Mouse (Mus musculus) cerebellum, postnatal 4 days (tissue): Measurements from ENCODE around the gene Hs1bp3.

ENCODE experiments used
- DNase-seq, 2 experiments: peaks; one replicate each; pipeline ENCODE4 v3.0.0; 2022; ENCODE audit warnings: low spot score in 2 of 2, mixed read lengths in 1 of 2

The Hs1bp3 gene

DNA sequence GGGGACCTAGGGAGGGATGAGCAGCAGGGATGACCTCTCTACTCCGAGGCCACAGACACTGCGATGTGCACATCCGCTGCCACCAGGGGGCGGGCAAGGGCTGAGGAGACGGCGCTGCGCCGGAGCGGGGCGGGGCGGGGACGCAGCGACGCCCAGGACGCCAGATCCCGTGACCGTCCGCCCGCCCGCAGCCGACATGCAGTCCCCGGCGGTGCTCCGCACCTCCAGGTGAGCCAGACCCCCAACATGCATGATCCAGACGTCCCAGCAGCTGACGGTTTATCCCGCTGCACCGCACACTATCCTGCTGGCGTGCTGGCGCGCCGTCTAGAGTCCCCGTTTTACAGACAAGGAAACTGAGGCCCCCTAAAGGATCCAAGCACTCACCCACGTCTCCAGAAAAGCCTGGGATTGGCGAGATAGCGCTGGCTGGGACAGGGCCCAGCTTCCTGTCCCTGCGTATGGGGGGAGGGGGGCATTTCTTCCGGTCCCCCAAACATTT is at the start of gene Hs1bp3:
TSS of gene Hs1bp3 (plus strand) at position 163 of the 502 bp plus-strand sequence.
- DNase-seq = peak; percentile 86 to 92

DNA sequence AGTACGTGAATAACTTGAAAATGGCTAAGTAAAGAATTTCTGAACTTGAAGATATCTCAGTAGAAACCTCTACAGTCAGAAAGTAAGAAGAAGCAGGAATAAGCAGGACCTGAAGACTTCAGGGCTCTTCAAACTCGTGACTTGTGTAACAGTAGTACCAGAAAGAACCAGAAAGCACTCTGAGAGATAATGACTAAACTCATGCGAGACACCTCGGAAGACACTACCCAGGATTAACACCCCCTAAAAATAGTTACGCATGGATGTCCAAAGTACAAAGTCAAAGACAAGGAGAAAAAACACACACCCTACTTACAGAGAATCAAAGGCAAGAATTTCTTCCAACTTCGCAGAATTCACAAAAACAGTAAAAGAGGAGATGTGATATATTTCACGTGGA is 46.9 kb upstream of the Hs1bp3 start:
- no peak for DNase-seq

DNA sequence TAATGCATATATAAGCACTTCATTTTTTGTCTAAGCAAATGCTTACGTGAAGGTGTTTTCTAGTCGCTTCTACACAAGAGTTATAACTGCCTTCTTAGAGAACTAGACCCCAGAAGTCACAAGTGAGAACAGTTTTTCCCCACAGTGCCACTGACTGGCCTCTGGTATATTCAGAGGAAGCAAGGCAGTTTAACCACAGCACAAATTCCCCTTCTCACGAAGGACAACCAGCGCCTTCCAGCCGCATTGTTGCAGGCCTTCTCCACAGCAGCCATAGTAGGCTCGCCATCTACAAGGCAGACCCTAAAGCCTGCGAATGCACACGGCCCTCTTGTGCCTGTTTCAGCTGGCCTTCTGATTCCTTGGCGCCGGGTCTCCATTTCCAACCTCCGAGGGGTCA is 43.6 kb upstream of the Hs1bp3 start:
- DNase-seq = no peak

DNA sequence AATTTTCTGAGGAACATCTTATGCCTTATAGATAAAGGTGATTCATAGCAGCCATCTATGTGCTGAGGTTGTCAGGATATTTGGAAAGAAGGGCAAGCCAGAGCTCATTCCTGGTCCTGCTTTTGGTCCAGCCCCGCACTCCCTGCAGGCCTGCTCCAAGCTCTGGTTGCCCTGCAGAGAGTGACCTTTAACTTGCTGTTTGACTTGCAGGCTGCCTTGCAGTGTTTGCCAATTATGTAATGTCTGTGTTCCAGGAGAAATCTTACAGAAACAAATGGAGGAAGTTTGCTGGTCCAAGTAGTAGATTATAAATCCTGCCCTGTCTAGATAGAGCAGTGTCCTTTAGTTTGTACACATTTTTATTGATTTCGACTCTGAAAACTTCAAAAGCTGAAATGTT is 41.8 kb upstream of the Hs1bp3 start:
- DNase-seq = no peak

DNA sequence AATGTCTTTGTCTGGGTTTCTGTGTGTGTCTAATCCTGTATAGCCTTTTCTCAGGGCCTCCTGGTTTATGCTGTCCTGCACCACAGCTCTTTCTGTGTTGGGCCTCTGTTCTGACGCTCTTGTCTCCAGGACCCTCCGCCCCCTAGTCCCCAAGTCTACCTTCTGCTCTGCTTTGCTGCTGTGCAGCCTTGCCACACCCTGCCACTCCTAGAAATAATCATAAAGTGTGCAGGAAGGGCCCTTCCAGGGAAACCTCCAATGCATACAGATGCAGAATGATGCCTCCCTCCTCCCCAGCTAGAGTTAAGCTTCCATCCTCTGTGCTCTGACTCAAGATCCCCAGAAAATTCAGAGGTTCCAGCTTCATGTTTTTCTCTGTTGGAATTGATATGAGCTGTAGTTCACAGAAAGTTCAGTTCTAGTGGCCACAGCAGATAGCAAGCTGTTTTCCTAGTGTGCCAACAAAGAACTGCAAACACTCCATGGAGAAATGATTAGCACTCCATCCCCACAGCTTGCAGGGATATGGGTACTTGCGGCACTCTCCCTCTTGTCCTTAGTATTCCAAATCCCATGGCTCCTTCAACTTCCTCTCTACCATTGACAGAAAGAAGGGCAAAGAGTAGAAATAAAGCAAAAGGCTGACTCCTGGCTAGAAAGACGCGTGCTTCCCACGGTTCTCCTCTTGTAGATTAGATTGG is 39.6 kb upstream of the Hs1bp3 start:
- DNase-seq = no peak

DNA sequence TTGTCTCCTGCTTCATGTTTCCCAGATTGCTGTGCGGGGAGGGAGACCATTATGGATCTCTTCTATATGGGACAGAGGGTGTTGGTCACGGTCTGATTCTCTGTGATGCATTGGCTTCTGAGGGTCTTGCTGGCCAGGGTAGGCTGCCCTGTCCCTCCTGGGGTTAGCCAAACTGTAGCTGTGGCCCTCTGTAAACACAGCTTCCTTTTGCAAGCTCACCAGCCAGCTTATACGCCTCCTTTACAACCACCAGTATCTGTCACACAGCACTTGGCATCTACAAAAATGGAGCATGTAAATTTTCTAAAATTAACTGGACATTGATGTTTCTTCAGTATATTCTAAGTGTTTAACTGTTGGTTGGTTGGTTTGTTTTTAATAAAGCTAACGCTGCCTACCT is 37.8 kb upstream of the Hs1bp3 start:
- DNase-seq = no peak

DNA sequence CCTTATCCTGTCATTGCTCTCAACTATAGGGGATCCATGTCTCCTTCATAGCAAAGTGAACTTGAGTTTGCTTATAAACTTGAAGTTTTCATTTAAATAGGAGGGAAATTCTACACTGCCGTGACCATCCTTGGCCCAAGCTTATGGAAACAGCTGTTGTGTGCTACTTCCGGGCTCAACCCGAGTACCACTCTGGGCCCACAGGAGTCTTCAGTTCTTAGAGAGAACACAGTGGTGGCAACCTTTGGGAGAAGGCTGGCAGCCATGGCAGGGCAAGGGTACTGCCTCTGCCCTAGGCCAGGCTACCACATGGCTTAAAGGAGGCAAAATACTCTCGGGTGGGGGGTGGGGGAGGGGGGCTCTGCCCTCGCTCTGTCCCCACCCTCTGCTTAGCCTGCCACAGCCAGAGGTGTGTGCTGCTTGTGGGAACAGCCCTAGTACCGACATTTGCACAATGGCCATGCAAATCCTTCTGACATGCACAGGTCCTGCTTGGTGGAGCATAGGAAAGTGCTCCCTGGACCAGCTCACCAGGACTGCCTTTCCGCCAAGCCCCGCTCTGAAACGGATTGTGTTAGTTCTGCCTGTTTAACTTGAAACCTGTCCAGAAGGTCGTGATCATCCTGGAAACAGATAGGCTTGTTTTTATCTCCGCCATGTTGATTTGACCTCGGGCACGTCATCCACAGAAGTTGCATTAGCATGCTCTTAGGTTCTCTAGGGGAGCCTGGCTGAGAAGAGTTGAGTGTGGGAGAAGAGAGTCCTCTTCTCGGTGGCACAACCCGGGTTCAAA is 31.8 kb upstream of the Hs1bp3 start:
- DNase-seq = no peak

DNA sequence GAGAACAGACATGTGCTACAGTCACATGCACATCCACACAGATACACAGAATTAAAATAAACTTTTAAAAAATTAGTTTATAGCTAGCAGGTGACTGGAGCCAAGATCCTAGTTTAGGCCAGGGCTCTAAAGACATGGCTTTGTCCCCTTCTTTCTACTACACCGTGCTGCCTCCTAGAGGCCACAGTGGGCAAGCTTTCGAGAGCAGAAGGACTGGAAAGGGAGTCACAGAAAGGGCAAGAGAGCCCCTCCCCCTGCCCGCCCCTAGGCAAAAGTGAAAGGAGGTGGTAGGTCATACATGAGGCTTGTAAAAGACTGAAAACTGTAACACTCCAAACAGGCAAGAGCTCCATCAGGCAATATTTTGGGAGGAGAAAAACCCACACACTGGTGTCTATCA is 25.3 kb upstream of the Hs1bp3 start:
- DNase-seq = no peak

DNA sequence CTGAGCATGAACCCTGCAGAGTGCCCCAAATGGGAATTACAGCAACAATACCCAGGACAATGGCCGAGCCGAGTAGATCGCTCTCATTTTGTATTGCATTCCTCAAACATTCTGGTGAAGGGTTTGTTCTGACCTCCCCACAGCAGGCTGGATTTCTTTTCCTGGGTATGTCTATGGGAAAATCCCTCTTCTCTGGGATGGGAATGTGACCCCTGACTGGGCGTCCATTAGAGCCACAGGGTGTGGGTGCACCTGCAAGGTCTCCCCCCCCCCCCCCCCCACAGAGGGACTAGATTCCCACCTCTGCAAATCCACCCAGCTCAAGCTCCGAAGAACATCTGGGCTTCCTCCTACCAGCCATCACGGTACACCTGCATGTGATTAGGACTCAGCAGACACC is 24.1 kb upstream of the Hs1bp3 start:
- DNase-seq = no peak

DNA sequence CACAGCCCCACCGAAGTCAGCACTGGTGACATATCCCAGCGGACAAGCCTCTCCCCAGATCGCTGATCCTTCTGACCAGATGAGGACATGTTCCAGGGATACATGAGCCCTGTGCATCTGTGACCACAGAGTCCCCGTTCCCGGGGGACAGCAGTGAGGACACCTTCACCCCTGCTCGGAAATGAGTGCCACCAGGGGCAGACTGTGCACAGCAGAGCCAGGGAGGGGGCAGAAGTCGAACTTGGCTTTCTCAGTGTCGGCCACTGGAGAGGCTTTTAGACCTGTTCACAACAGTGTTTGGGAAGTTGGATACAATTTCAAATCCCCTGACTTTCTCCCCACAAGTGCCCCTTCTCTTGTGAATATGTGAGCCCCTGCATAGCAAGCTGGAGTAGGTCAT is 23.7 kb upstream of the Hs1bp3 start:
- DNase-seq = no peak

DNA sequence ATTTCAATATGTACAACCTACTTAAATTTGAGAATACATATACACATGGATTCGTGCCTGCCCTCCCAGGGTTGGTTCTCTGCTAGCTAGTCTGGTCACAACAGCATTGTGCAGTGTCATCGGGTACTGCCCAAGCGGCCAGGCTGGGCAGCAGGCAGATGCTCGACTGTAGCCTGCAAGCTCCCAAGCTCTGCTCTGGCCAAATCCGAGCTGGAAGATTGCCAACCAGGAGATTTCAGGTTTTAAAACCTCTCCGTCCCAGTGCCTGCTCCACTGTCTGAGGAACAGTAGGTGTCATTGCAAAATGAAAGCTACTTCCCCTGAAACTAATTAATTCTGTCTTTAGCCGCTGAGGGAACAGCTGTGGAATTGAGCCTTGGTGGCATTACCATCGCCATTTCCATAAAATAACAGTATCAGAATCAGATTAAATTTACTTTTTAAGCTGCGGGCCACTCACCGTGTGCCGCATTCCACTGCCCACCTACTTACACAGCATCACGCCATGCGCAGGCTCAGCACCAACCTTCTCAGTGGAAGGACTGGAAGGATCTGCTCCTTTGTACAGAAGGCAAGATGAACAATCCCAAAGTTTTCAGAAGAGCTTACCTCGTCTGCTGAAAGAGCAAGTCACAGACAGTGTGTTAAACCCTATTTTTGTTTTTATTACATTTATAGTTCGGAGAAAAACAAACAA is 21.9 kb upstream of the Hs1bp3 start:
- peak; percentile 25 to 67 for DNase-seq

DNA sequence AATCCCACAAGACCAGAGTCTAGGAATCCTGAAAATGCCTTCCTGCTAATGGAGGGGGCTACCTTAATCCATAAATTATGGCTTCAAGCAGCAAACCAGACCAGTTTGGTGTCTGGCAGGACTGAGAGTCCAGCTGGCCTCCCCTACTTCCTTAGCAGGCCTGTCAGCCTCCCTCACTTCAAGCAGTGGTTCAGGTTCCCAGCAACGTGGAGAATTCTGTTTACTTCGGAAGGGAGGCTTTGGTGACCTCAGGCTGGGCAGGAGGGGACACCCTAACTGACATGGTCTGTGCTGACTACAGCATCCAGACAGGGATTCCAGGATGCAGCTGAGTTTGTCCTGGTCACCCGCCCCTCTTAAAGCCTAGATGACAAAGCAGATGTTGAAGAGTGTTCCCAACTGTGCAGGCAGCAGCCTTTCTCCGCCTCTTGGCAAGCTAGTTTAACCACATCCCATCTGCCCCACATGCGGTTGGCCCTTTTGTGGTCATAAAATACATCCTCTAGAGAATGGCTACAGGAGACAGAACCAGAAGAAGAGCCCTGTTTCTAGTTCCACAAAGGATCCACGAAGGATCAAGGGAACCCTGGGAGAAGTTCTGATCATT is 17.8 kb upstream of the Hs1bp3 start:
- DNase-seq = no peak

DNA sequence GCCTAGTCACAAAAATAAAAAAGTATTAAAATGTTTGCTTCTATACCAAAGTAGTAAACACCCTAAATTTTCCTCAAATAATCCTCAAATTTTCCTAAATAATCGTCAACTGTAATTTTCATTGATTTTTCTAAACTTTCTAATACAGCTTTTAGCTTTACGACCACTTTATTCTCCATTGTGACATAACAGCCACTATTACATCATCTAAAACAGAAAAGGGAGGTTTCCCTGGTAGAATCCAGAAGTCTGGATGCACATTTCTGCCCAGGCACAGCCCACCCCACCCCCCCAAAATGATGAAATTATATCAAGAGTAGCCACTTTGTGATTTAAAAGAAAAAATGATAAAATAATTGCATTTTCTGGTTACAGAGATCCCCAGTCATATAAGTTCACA is 17.1 kb upstream of the Hs1bp3 start:
- no peak for DNase-seq

DNA sequence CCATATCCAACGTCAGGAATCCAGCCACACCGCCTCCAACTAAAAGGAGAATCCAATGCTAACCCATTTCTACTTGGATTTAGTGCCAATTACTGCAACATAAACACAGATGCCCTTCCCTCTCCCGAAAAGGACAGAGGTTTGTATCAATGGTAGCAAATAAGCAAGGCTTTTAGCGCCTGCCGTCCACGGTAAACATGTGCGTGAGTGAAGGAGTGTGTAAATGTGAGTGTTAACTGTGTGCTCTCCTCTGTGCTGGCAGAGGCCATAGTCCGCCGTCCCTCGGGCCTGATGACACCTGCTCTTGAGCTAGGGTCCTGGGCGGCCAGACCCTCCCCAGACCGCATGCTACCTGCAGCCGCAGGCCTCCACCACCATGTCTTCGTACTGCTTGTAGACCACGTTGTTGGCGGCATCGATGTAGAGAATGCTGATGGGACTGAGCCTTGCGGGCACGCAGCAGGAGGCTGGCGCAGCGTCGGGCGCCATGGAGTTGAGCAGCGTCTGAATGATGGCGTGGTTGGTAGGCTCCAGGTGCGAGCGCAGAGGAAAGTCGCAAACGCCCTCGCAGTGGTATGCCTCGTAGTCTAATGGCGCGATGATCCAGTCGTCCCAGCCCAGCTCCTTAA is 15.5 kb upstream of the Hs1bp3 start:
- no peak for DNase-seq

DNA sequence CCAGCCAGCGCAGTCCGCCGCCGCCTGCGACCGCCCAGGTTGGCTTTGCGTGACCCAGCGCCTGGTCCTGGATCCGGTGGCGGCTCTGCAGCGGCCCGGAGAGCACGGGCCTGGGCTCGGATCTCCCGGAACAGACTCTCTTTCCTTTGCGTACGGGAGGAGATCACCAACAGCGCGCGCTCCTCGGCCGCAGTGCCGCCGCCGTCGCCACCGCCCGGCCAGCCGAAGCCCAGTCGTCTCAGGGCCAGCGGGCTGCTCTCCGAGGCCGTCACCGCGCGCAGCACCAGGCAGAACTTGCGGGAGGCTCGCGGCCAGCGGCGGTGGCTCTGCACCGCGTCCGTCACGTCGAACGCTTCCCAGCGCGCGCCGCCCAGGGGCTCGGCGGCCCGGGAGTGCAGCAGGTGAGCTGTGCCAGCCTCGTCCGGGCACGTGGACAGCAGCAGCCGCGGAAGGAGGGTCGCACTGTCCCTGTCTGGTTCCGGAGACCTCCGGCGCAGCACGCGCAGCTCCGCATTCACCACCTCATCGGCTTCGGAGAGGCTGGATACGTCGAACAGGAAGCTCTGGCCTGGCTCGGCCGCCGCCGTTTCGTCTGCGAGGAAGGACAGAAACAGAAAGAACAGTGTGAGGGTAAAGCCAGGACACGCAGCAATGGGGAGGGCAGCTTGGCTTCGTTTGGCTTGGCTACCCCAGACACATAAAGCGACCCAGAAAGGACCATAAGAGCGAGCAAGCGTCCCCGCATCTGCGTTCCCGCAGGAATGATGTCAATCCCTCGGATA is 14.7 kb upstream of the Hs1bp3 start:
- DNase-seq = no peak

DNA sequence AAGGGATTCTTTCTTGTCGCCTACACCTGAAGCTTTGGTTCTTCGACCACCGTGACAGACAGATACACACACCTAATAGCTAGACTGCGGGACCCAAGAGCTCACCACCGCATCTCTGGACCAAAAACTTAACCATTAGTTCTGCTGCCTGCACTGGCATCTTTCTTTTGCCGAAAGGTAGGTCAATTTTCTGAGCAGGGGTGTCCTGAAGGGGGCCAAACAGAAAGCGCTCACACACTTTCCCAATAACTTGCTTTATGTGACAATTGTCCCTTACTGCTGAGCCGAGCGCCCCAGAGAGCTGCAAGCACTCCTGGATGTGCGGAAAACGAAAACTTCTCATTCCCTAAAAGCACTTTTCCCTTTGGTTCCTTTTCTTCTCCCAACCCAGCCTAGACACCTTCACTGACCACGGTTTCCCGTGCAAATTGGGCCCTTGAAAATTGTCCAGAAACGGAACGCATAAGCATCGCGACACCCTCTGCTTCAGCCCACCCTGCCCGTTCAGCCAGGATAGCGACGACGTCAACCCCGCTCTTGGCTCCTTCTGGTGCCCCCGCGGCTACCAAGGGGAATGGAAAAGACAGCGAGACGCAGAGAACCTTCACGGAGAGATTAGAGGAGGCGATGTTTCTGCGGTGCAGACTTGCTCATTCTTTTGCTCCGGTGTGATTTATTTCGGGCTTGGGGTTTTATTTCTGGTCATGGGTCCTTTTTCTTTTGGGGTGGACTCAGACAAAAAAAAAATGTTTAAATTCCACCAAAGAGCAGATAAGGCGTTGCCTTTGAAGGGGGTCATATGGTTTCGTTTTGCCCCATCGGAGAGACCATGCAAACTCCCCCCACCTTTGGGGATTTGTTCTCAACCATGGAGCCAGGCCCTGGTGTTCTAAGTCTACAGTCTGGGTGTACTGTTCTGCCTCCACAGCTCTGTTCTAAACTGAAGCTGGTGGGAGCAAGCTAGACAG is 13.8 kb upstream of the Hs1bp3 start:
- no peak for DNase-seq

DNA sequence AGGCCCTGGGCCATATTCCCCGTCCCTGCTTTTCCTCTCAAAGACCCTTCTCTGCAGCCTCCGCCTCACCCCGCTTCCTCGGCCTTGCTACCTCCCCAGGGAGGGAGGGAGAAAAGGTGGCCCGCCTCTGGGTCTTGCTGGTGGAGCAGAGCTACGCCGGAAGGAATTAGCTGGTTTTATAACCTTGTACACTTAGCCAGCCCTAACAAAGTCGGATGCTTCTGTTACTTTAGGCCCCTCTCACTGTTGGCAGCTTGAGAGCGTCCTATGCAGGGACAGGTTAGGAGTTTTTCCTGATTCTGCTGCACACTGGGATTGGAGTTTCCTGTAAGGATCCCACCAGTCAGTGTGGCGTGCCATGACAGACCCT is 13.1 kb upstream of the Hs1bp3 start:
- DNase-seq = no peak

DNA sequence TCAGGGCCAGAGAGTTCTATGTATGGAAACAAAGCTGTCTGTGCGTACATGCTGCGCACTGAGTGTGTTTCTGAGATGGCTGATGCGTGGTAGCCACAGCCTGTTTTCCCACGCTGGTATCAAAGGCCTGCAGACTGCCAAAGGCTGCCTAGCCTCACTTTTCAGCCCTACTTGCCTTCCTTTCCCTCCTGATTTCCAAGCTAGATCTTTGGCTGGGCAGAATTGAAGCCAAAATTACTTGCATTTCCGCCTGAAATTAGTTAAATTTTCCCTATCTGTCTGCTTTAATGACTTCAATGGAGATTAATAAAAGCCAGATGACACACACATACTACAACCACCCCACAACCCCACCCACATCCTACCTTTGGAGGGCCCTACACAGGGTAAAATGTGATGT is 12.7 kb upstream of the Hs1bp3 start:
- no peak for DNase-seq

DNA sequence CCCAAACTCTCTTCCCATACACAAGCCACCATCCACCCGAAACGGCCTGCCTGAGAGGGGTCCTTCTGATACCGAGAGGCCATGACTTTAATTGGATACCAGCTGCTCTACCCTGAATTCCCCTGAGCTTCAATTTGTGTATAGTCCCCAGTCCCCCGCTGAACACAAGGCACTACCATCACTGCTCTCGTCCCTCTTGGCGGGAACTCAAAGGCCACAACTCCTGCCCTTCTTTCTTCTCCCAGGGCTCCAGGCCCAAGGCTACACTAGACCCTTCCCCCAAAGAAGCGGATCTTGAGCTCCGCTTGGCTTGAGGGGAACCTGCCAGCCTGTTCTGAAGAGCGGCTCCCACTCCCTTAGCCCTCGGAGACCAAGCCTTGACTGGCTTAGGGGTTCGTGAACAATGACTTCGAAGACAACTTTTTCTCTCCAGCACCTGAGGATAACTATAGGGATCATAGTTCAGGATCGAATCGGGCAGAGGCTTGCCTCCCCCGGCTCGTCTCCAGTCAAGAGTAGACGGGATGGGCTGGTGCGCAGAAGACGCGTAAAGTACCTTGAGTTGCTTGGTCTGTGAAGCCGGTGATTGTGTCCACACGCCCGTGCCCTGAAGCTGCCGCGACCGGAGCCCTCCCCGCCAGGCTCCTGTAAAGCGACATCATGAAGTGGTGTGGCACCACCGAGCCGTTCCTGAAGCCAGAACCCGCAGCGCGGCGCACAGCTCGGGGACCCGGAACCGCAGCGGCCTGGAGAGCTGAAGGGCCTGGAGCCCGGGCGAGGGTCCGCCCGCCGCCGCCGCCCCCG is 12.0 kb upstream of the Hs1bp3 start:
- DNase-seq = no peak
